Mouse (Mus musculus): ENCODE data around the gene Oas3. TPM values are rescaled to one million over a fixed set of nuclear protein-coding genes. Genes with fewer than 3 reads are reported as not detected.

The Oas3 gene
- polyA plus RNA-seq, 1 experiment from 2014 or later: 0.04 TPM

GRCm38 (mm10) chr5:120793043-120793442 is 15.6 kb upstream of the Oas3 start:
- in situ Hi-C loops (cut with MboI; ENCODE audit: low pct_unique_long_range_greater_than_20kb): no loop called here
- peak; percentile 23 for ATAC-seq

GRCm38 (mm10) chr5:120787042-120787441 is 9.6 kb upstream of the Oas3 start:
- ChIA-PET POLR2A (no interaction called here), CTCF (no interaction called here)
- in situ Hi-C loops (cut with MboI; ENCODE audit: low pct_unique_long_range_greater_than_20kb): no loop called here
- ATAC-seq: no peak
- no peak for DNase-seq (ENCODE audit: low read depth, low spot score)
- H3K27me3 ChIP-seq: no peaks in the 10 kb centered on the region
- TF ChIP-seq CTCF (IDR thresholded peaks at IDR 0.05): no peak

More at GRCm38 (mm10) chr5:120793043-120793442, 15.6 kb upstream of the Oas3 start:
- ChIA-PET CTCF (interaction anchor here (1.1 to 1.4 kb wide), 3 partner anchors 43 to 63 kb away, joined by 3 to 4 read pairs (median 3); no protein-coding TSS in a partner anchor), POLR2A (no interaction called here)
- TF ChIP-seq CTCF (IDR thresholded peaks at IDR 0.05): peak; percentile 85
- H3K27me3 ChIP-seq: no peaks in the 10 kb centered on the region
- no peak for DNase-seq (ENCODE audit: low read depth, low spot score)

- no peaks in the 10 kb centered on the region for H3K27me3 ChIP-seq
- DNase-seq (ENCODE audit: low read depth, low spot score) (no peak), ATAC-seq (no peak)
- ChIA-PET CTCF (no interaction called here), POLR2A (no interaction called here)
- in situ Hi-C loops (cut with MboI; ENCODE audit: low pct_unique_long_range_greater_than_20kb): no loop called here
- TF ChIP-seq CTCF (IDR thresholded peaks at IDR 0.05): no peak
Measured at GRCm38 (mm10) chr5:120782446-120782845, 5.0 kb upstream of the Oas3 start.

GRCm38 (mm10) chr5:120781646-120782045 is 4.2 kb upstream of the Oas3 start:
- TF ChIP-seq CTCF (IDR thresholded peaks at IDR 0.05): no peak
- H3K27me3 ChIP-seq: no peaks in the 10 kb centered on the region
- ATAC-seq (no peak), DNase-seq (ENCODE audit: low read depth, low spot score) (no peak)
- ChIA-PET POLR2A (no interaction called here), CTCF (no interaction called here)
- in situ Hi-C loops (cut with MboI; ENCODE audit: low pct_unique_long_range_greater_than_20kb): no loop called here

- DNase-seq (ENCODE audit: low read depth, low spot score) (no peak), ATAC-seq (peak; percentile 36)
- in situ Hi-C loops (cut with MboI; ENCODE audit: low pct_unique_long_range_greater_than_20kb): loop anchor here (5.0 kb wide), 1 partner anchor 62 kb away; no protein-coding TSS in a partner anchor
- ChIA-PET CTCF (no interaction called here), POLR2A (no interaction called here)
- H3K27me3 ChIP-seq: no peaks in the 10 kb centered on the region
- no peak for TF ChIP-seq CTCF (IDR thresholded peaks at IDR 0.05)
Measured at GRCm38 (mm10) chr5:120779922-120780321, 2.5 kb upstream of the Oas3 start.

- CTCF ChIA-PET: no interaction called here
- no peaks in the 10 kb centered on the region for H3K27me3 ChIP-seq
- in situ Hi-C loops (cut with MboI; ENCODE audit: low pct_unique_long_range_greater_than_20kb): loop anchor here (5.0 kb wide), 1 partner anchor 63 kb away; no protein-coding TSS in a partner anchor
- TF ChIP-seq CTCF (IDR thresholded peaks at IDR 0.05): no peak
- no peak for ATAC-seq
- POLR2A ChIA-PET: no interaction called here
- DNase-seq (ENCODE audit: low read depth, low spot score): no peak
Measured at GRCm38 (mm10) chr5:120778941-120779340, 1.5 kb upstream of the Oas3 start.

- ATAC-seq: no peak
- POLR2A ChIA-PET: no interaction called here
- TF ChIP-seq CTCF (IDR thresholded peaks at IDR 0.05): no peak
Measured at GRCm38 (mm10) chr5:120776801-120777200, 660 bp downstream of the Oas3 start.

GRCm38 (mm10) chr5:120775287-120775985 is 2.0 kb downstream of the Oas3 start:
- no peaks in the 10 kb centered on the region for H3K27me3 ChIP-seq
- no peak for TF ChIP-seq CTCF (IDR thresholded peaks at IDR 0.05)
- CTCF ChIA-PET: no interaction called here
- DNase-seq (ENCODE audit: low read depth, low spot score): no peak
- POLR2A ChIA-PET: interaction anchor here (0.7 kb wide), 1 partner anchor 26 kb away, joined by 4 read pairs; the partner anchor contains the start of gene Oas2
- no peak for ATAC-seq
- in situ Hi-C loops (cut with MboI; ENCODE audit: low pct_unique_long_range_greater_than_20kb): loop anchor here (5.0 kb wide), 1 partner anchor 67 kb away; no protein-coding TSS in a partner anchor

More at GRCm38 (mm10) chr5:120776801-120777200, 660 bp downstream of the Oas3 start:
- in situ Hi-C loops (cut with MboI; ENCODE audit: low pct_unique_long_range_greater_than_20kb): loop anchor here (5.0 kb wide), 1 partner anchor 66 kb away; no protein-coding TSS in a partner anchor
- DNase-seq (ENCODE audit: low read depth, low spot score): no peak
- CTCF ChIA-PET: no interaction called here
- H3K27me3 ChIP-seq: no peaks in the 10 kb centered on the region

GRCm38 (mm10) chr5:120769396-120769795 is 8.1 kb downstream of the Oas3 start:
- ATAC-seq: no peak
- ChIA-PET POLR2A (no interaction called here), CTCF (no interaction called here)
- no peaks in the 10 kb centered on the region for H3K27me3 ChIP-seq
- no peak for DNase-seq (ENCODE audit: low read depth, low spot score)
- in situ Hi-C loops (cut with MboI; ENCODE audit: low pct_unique_long_range_greater_than_20kb): no loop called here
- no peak for TF ChIP-seq CTCF (IDR thresholded peaks at IDR 0.05)

- TF ChIP-seq CTCF (IDR thresholded peaks at IDR 0.05): no peak
- in situ Hi-C loops (cut with MboI; ENCODE audit: low pct_unique_long_range_greater_than_20kb): no loop called here
- ChIA-PET POLR2A (no interaction called here), CTCF (no interaction called here)
- peaks cover 5% of the 10 kb centered on the region for H3K27me3 ChIP-seq
- no peak for DNase-seq (ENCODE audit: low read depth, low spot score)
- no peak for ATAC-seq
Measured at GRCm38 (mm10) chr5:120765010-120765409, 12.5 kb downstream of the Oas3 start.

- no peak for TF ChIP-seq CTCF (IDR thresholded peaks at IDR 0.05)
- DNase-seq (ENCODE audit: low read depth, low spot score) (no peak), ATAC-seq (no peak)
- CTCF ChIA-PET: no interaction called here
- POLR2A ChIA-PET: no interaction called here
- in situ Hi-C loops (cut with MboI; ENCODE audit: low pct_unique_long_range_greater_than_20kb): no loop called here
- peaks cover 5% of the 10 kb centered on the region for H3K27me3 ChIP-seq
Measured at GRCm38 (mm10) chr5:120761901-120762300, 15.6 kb downstream of the Oas3 start.
